Mouse (Mus musculus) liver, embryonic 12.5 days (tissue): ENCODE measurements around the gene Polr1a. TPM values are rescaled to one million over a fixed set of nuclear protein-coding genes. Genes with fewer than 3 reads are reported as not detected.

Experiments used
- ATAC-seq: fragments of 200-750 bp; cut with Nextera tagmentation; 2 replicates; pipeline ENCODE4 v1.8.0; 2017; ENCODE audit warnings: moderate number of reproducible peaks, mild to moderate bottlenecking, moderate library complexity
- H3K27ac ChIP-seq: fragments of 300-500 bp; sonication (generic); 2 replicates; pipeline ENCODE4 v1.5.1; 2016; ENCODE audit warnings: mild to moderate bottlenecking
- H3K27me3 ChIP-seq: fragments of 300-500 bp; sonication (generic); replicated peaks from 2 replicates; pipeline ENCODE4 v1.6.1; 2016; ENCODE audit warnings: mild to moderate bottlenecking, moderate library complexity
- H3K36me3 ChIP-seq: fragments of 300-500 bp; sonication (generic); 2 replicates; pipeline ENCODE4 v1.6.1; 2016; ENCODE audit warnings: mild to moderate bottlenecking, moderate library complexity
- H3K4me1 ChIP-seq: fragments of 300-500 bp; sonication (generic); 2 replicates; pipeline ENCODE4 v1.6.1; 2016
- H3K4me2 ChIP-seq: fragments of 300-500 bp; sonication (generic); 2 replicates; pipeline ENCODE4 v1.6.1; 2016; ENCODE audit warnings: mild to moderate bottlenecking, moderate library complexity
- H3K4me3 ChIP-seq: fragments of 300-500 bp; sonication (generic); 2 replicates; pipeline ENCODE4 v1.5.1; 2016; ENCODE audit warnings: mild to moderate bottlenecking, moderate library complexity
- H3K9ac ChIP-seq: fragments of 300-500 bp; sonication (generic); 2 replicates; pipeline ENCODE4 v1.6.1; 2016; ENCODE audit warnings: mild to moderate bottlenecking, moderate library complexity
- H3K9me3 ChIP-seq: fragments of 300-500 bp; sonication (generic); replicated peaks from 2 replicates; pipeline ENCODE4 v1.6.1; 2016; ENCODE audit warnings: mild to moderate bottlenecking, moderate library complexity
- WGBS: fragments of 180-500 bp; shearing (Covaris S2); methylation state at CpG from one replicate; pipeline ENCODE4 v1.1.7; 2016; ENCODE audit not compliant: insufficient replicate concordance; 5-methylcytosine and 5-hydroxymethylcytosine counted together
- polyA plus RNA-seq: library from polyadenylated mRNA; unstranded; fragments of >200 nt; fragmentation: Nextera tagmentation; extraction: Ambion mirVana; gene quantifications from 2 replicates; pipeline ENCODE4 v1.2.1, GENCODE M21; 2016

Polr1a gene
- polyA plus RNA-seq, 1 experiment from 2014 or later = 33.0 TPM

DNA sequence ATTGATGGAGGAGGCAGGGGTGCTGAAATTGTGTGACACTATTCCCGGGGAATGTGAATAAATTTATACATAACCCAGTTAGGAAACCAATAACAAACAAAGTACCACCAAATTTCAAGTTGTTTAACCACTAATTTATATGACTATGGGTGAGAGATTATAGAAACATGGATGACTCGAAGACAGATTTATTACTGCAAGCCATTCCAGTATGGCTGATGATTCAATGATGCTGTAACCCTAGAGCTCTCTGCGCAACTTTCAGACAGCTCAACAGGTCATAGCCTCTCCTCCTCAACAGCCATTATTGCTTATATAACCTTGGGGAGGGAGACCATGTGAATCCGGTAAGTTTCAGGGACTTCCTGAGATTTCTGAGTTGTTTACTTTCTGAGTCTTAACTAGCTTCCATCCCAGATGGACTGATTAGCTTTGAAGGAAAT, 99.4 kb downstream of the Polr1a start:
- WGBS = 73% methylated on average over 4 of the region's 4 CpGs
- H3K9ac ChIP-seq = no peak overlapping the region
- H3K27ac ChIP-seq = no peak overlapping the region
- no peak for ATAC-seq
- H3K4me2 ChIP-seq = no peak overlapping the region
- H3K27me3 ChIP-seq = no peaks in the 10 kb centered on the region
- H3K4me1 ChIP-seq = no peaks in the 10 kb centered on the region
- no peaks in the 10 kb centered on the region for H3K9me3 ChIP-seq
- no peak overlapping the region for H3K4me3 ChIP-seq
- no peaks in the 10 kb centered on the region for H3K36me3 ChIP-seq

DNA sequence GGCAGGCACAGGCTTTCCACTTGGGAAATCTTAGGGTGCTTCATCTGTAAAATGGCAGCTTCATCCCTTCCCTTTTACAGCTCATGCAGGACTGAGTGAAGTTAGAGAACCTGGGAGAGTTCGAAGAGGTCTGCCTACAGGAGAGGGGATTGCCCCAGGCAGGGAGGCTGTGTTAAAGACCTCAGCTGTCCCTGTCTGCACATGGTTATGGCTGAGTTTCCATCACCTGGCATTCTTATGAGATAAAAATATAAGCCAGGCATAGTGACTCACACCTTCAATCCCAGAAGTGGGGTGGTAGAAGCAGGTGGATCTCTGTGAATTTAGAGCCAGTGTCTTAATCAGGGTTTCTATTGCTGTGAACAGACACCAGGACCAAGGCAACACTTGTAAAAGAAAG, 100.6 kb downstream of the Polr1a start:
- H3K9me3 ChIP-seq = no peaks in the 10 kb centered on the region
- H3K27me3 ChIP-seq = no peaks in the 10 kb centered on the region
- no peak overlapping the region for H3K4me3 ChIP-seq
- no peak overlapping the region for H3K4me2 ChIP-seq
- no peak overlapping the region for H3K9ac ChIP-seq
- WGBS = 75% methylated on average over 1 of the region's 1 CpGs
- H3K36me3 ChIP-seq = no peaks in the 10 kb centered on the region
- no peaks in the 10 kb centered on the region for H3K4me1 ChIP-seq
- no peak for ATAC-seq
- no peak overlapping the region for H3K27ac ChIP-seq

GRCm38 (mm10) chr6:72014033-72014432, 105.2 kb downstream of the Polr1a start:
- no peaks in the 10 kb centered on the region for H3K36me3 ChIP-seq
- H3K9ac ChIP-seq = no peak overlapping the region
- peaks cover 8% of the 10 kb centered on the region; the same call in 1 of the 2 replicates for H3K27me3 ChIP-seq
- H3K9me3 ChIP-seq = no peaks in the 10 kb centered on the region
- H3K4me3 ChIP-seq = no peak overlapping the region
- WGBS = 58% methylated on average over 4 of the region's 4 CpGs
- H3K4me2 ChIP-seq = no peak overlapping the region
- H3K27ac ChIP-seq = no peak overlapping the region
- ATAC-seq = no peak
- H3K4me1 ChIP-seq = no peaks in the 10 kb centered on the region

DNA sequence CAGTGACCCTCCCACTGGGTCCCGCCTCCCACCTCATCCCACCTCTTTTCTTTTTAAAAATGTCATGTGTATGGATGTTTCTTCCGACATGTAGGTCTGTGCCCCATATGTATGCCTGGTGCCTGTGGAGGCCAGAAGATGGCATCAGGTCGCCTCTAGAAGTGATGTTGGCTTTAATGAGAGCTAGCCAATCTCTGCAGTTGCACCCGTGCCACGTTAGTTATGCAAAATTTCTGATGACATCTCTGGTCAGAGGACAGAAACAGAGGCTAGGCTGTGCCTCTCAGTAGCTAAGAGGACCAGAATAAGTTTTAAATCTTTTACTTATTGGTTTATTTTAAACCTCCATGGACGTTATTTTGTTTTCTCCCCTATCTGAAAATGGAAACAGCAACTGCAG, 109.2 kb downstream of the Polr1a start:
- no peak overlapping the region for H3K9ac ChIP-seq
- H3K4me1 ChIP-seq = no peaks in the 10 kb centered on the region
- H3K9me3 ChIP-seq = no peaks in the 10 kb centered on the region
- H3K27me3 ChIP-seq = peaks cover 8% of the 10 kb centered on the region; the same call in 1 of the 2 replicates
- WGBS = 55% methylated on average over 6 of the region's 6 CpGs
- H3K4me3 ChIP-seq = no peak overlapping the region
- no peaks in the 10 kb centered on the region for H3K36me3 ChIP-seq
- ATAC-seq = no peak
- H3K27ac ChIP-seq = no peak overlapping the region
- no peak overlapping the region for H3K4me2 ChIP-seq

DNA sequence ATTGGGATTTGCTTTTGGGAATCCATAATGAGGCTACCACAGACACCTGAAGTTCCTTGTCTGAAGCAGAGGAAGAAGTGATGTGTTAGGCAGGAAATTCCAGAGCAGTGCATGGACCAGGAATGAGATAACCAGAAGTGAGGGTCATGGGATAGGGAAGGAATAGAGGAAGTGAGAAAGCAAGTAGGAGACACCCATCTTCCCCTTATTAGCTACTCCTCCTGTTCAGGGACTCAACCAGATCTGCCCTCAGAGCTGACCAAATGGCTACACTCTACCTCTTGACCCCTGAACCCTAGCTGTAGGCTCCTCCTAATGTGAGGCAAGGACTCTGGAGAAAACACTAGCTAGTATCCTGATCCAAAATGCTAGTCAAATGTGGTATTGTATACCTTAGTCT, 116.6 kb downstream of the Polr1a start:
- H3K4me1 ChIP-seq = no peaks in the 10 kb centered on the region
- ATAC-seq = no peak
- H3K36me3 ChIP-seq = no peaks in the 10 kb centered on the region
- H3K4me3 ChIP-seq = no peak overlapping the region
- H3K27ac ChIP-seq = no peak overlapping the region
- no peaks in the 10 kb centered on the region for H3K9me3 ChIP-seq
- H3K4me2 ChIP-seq = no peak overlapping the region
- 0 out of 2 replicates have a peak, but pooled peaks cover 4% of the 10 kb centered on the region for H3K27me3 ChIP-seq
- no peak overlapping the region for H3K9ac ChIP-seq

DNA sequence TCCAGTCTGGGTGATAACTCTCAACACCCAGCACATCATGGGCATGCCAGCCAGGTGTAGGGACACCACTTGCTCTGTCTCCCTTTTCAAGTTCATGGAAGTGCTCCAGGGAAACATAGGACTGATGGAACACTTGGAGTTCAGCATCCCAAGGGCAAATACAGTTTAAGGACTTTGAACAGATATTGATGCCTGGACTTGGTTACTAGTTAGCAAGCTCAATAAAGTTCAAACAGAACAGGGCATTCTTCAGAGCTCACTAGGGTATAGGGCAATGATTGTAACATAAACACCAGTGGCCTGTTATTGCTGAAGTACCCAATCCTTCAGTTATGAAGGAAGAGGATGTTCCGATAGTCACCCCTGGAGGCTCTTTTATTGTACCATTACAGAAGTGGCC, 119.2 kb downstream of the Polr1a start:
- Histone ChIP-seq H3K27me3 (0 out of 2 replicates have a peak, but pooled peaks cover 4% of the 10 kb centered on the region), H3K9me3 (no peaks in the 10 kb centered on the region), H3K4me3 (no peak overlapping the region), H3K4me1 (no peaks in the 10 kb centered on the region), H3K9ac (no peak overlapping the region), H3K27ac (no peak overlapping the region), H3K36me3 (no peaks in the 10 kb centered on the region), H3K4me2 (no peak overlapping the region)
- no peak for ATAC-seq
- WGBS = 84% methylated on average over 1 of the region's 1 CpGs

DNA sequence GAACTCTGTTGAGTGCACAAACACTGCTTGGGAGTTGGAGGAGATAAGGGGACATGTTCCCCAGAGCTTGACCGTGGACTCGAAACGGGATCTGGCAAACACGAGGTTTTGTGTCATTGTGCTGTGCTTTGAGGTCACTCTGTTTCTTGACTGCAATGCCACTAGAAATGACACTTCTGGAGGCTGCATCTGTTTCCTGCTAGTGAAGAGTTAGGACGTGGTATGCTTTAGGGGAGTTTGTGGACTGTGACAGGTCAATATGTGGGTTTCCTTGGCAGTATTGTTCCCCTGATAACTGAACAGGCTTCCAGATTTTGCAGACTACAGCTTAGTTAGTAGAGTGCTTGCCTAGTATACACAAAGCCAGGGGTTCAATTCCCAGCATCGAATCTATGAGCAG, 120.8 kb downstream of the Polr1a start:
- no peaks in the 10 kb centered on the region for H3K36me3 ChIP-seq
- no peak overlapping the region for H3K4me2 ChIP-seq
- 0 out of 2 replicates have a peak, but pooled peaks cover 4% of the 10 kb centered on the region for H3K27me3 ChIP-seq
- no peak for ATAC-seq
- WGBS = 16% methylated on average over 6 of the region's 6 CpGs
- H3K27ac ChIP-seq = no peak overlapping the region
- H3K9ac ChIP-seq = no peak overlapping the region
- no peaks in the 10 kb centered on the region for H3K9me3 ChIP-seq
- H3K4me1 ChIP-seq = no peaks in the 10 kb centered on the region
- no peak overlapping the region for H3K4me3 ChIP-seq

Other genes starting within 250 kb of the Polr1a start
- gene Reep1, start 201.5 kb upstream of the Polr1a start, polyA plus RNA-seq = 5.6 and 5.9 TPM in 2 replicates
- gene Mrpl35, start 82.1 kb upstream of the Polr1a start, polyA plus RNA-seq = 81.6 and 82.7 TPM in 2 replicates
- gene Immt, start 77.7 kb upstream of the Polr1a start, polyA plus RNA-seq = 156 and 176 TPM in 2 replicates
- 100 and 102 TPM in 2 replicates for gene Ptcd3, start 303 bp upstream of the Polr1a start, polyA plus RNA-seq
- gene St3gal5, start 188.5 kb downstream of the Polr1a start, polyA plus RNA-seq = 166 and 181 TPM in 2 replicates